Mouse (Mus musculus) C2C12 (cell line): Measurements from ENCODE around the gene Lrtm2.

Experiments
- CEBPB ChIP-seq: IDR thresholded peaks from one replicate; pipeline ENCODE4 v1.6.1; 2011; ENCODE audit warnings: low read depth, mild to moderate bottlenecking, control low read depth, moderate library complexity
- CTCF ChIP-seq: IDR thresholded peaks from one replicate; pipeline ENCODE4 v1.5.1; 2011; ENCODE audit not compliant: control insufficient read depth, insufficient read depth, insufficient read length
- MAX ChIP-seq: IDR thresholded peaks from one replicate; pipeline ENCODE4 v1.6.1; 2011; ENCODE audit warnings: mild to moderate bottlenecking, control low read depth
- MYOG ChIP-seq: IDR thresholded peaks from one replicate; pipeline ENCODE4 v1.6.1; 2011; ENCODE audit not compliant: control insufficient read depth, insufficient read length; ENCODE audit errors: extremely low read depth
- USF1 ChIP-seq: IDR thresholded peaks from one replicate; pipeline ENCODE4 v1.6.1; 2011; ENCODE audit warnings: low read depth, mild to moderate bottlenecking, control low read depth, moderate library complexity

DNA sequence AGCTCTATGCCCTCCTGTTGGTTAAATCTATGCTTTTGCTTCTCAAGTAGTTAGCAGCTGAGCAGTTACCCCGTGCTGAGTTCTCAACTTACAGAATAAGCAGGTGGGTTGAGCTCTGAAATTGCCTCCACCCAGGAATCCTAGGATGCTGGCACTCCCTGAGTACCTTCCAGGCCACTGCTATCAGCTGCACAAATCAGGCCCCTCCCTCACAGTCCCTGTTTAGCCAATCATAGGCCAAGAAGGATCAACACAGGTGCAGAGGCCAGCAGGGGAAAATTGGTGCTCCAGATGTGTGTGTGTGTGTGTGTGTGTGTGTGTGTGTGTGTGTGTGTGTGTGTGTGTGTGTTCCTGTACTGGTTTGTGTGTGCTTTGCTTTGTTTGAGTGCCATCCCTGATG is 1.5 kb upstream of the Lrtm2 start:
- TF ChIP-seq CTCF (no peak), MAX (no peak), MYOG (no peak), USF1 (no peak), CEBPB (no peak)
